Mouse (Mus musculus) ES-E14 (cell line): ENCODE data around the gene 1700012B09Rik.

Experiments used
- CHD2 ChIP-seq: IDR thresholded peaks from 2 replicates; pipeline ENCODE4 v1.6.1; 2014; ENCODE audit warnings: mild to moderate bottlenecking, low read depth, low read length, inconsistent platforms
- HCFC1 ChIP-seq: IDR thresholded peaks from 2 replicates; pipeline ENCODE4 v1.6.1; 2012; ENCODE audit warnings: low read length, inconsistent platforms, borderline replicate concordance; ENCODE audit not compliant: insufficient read depth
- MAFK ChIP-seq: IDR thresholded peaks from 2 replicates; pipeline ENCODE4 v1.6.1; 2014; ENCODE audit warnings: mild to moderate bottlenecking, low read depth, low read length, inconsistent platforms; ENCODE audit not compliant: insufficient read depth
- ZC3H11A ChIP-seq: IDR thresholded peaks from 2 replicates; pipeline ENCODE4 v1.6.1; 2012; ENCODE audit warnings: low read depth, mild to moderate bottlenecking, inconsistent platforms, low read length, borderline replicate concordance
- ZNF384 ChIP-seq: IDR thresholded peaks from 2 replicates; pipeline ENCODE4 v1.6.1; 2012; ENCODE audit warnings: low read depth, low read length, inconsistent platforms

- TF ChIP-seq CHD2 (no peak), ZC3H11A (no peak), ZNF384 (no peak), MAFK (no peak), HCFC1 (no peak)
Measured at GRCm38 (mm10) chr9:14715258-14715657, 55.6 kb downstream of the 1700012B09Rik start.
